Mouse (Mus musculus): ENCODE results near the gene Gm20765. TPM values are rescaled to one million over a fixed set of nuclear protein-coding genes. Genes with fewer than 3 reads are reported as not detected.
"Not testable (repeated sequence)": the region's sequence is repeated elsewhere in the genome, so short reads cannot be mapped to it uniquely, and the experiment has no call there.

The Gm20765 gene
- polyA plus RNA-seq (2015; fragmentation: Nextera tagmentation; extraction: Ambion mirVana) = not detected in 2 replicates

DNA sequence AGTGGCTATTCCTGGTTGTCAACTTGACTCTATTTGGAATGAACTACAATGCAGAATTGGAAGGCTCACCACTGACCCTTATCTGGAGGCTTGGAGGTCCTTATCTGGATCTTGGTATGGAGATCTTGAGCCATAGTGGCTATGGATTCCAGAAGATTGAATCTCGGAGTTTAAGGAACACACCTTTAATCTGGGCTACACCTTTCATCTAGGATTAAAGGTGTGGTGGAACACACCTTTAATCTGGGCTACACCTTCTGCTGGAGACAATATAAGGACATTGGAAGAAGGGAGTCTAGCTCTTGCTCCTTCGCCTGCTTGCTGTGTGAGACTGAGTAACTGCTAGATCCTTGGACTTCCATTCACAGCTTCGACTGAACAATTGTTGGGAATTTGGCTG is at the start of gene Gm20765:
Gene Gm20765 (plus strand): TSS at position 301 of the 400 bp plus-strand sequence.
- H3K27ac ChIP-seq (replicated peaks); H3K4me3 ChIP-seq (replicated peaks); ATAC-seq (ENCODE audit: insufficient read depth); H3K27me3 ChIP-seq; H3K9me3 ChIP-seq (replicated peaks); H3K4me2 ChIP-seq; H3K4me1 ChIP-seq (replicated peaks); H3K9ac ChIP-seq; H3K36me3 ChIP-seq (replicated peaks): not testable (repeated sequence)
- no CpG with 5 or more reads among the region's 3 CpGs for WGBS (ENCODE audit: insufficient replicate concordance)

DNA sequence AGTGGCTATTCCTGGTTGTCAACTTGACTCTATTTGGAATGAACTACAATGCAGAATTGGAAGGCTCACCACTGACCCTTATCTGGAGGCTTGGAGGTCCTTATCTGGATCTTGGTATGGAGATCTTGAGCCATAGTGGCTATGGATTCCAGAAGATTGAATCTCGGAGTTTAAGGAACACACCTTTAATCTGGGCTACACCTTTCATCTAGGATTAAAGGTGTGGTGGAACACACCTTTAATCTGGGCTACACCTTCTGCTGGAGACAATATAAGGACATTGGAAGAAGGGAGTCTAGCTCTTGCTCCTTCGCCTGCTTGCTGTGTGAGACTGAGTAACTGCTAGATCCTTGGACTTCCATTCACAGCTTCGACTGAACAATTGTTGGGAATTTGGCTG is 42.6 kb upstream of the Gm20765 start, which contains the start of gene Gm21293:
Gene Gm21293 (plus strand): TSS at position 301 of the 400 bp plus-strand sequence.
- ATAC-seq (ENCODE audit: insufficient read depth); H3K27me3 ChIP-seq; H3K4me2 ChIP-seq; H3K9me3 ChIP-seq (replicated peaks); H3K9ac ChIP-seq; H3K4me1 ChIP-seq (replicated peaks); H3K27ac ChIP-seq (replicated peaks); H3K4me3 ChIP-seq (replicated peaks); H3K36me3 ChIP-seq (replicated peaks): not testable (repeated sequence)
- WGBS (ENCODE audit: insufficient replicate concordance) = no CpG with 5 or more reads among the region's 3 CpGs

DNA sequence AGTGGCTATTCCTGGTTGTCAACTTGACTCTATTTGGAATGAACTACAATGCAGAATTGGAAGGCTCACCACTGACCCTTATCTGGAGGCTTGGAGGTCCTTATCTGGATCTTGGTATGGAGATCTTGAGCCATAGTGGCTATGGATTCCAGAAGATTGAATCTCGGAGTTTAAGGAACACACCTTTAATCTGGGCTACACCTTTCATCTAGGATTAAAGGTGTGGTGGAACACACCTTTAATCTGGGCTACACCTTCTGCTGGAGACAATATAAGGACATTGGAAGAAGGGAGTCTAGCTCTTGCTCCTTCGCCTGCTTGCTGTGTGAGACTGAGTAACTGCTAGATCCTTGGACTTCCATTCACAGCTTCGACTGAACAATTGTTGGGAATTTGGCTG is 34.1 kb upstream of the Gm20765 start, which contains the start of gene Gm6763:
Gene Gm6763 (plus strand): TSS at position 301 of the 400 bp plus-strand sequence.
- H3K4me1 ChIP-seq (replicated peaks); H3K4me2 ChIP-seq; H3K27ac ChIP-seq (replicated peaks); ATAC-seq (ENCODE audit: insufficient read depth); H3K27me3 ChIP-seq; H3K4me3 ChIP-seq (replicated peaks); H3K9me3 ChIP-seq (replicated peaks); H3K9ac ChIP-seq; H3K36me3 ChIP-seq (replicated peaks): not testable (repeated sequence)
- WGBS (ENCODE audit: insufficient replicate concordance) = no CpG with 5 or more reads among the region's 3 CpGs

DNA sequence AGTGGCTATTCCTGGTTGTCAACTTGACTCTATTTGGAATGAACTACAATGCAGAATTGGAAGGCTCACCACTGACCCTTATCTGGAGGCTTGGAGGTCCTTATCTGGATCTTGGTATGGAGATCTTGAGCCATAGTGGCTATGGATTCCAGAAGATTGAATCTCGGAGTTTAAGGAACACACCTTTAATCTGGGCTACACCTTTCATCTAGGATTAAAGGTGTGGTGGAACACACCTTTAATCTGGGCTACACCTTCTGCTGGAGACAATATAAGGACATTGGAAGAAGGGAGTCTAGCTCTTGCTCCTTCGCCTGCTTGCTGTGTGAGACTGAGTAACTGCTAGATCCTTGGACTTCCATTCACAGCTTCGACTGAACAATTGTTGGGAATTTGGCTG is 25.6 kb upstream of the Gm20765 start, which contains the start of gene Gm8764:
Gene Gm8764 (plus strand): TSS at position 301 of the 400 bp plus-strand sequence.
- H3K36me3 ChIP-seq (replicated peaks); H3K27ac ChIP-seq (replicated peaks); H3K4me3 ChIP-seq (replicated peaks); H3K9me3 ChIP-seq (replicated peaks); H3K27me3 ChIP-seq; H3K4me1 ChIP-seq (replicated peaks); H3K9ac ChIP-seq; ATAC-seq (ENCODE audit: insufficient read depth); H3K4me2 ChIP-seq: not testable (repeated sequence)
- WGBS (ENCODE audit: insufficient replicate concordance) = no CpG with 5 or more reads among the region's 3 CpGs

DNA sequence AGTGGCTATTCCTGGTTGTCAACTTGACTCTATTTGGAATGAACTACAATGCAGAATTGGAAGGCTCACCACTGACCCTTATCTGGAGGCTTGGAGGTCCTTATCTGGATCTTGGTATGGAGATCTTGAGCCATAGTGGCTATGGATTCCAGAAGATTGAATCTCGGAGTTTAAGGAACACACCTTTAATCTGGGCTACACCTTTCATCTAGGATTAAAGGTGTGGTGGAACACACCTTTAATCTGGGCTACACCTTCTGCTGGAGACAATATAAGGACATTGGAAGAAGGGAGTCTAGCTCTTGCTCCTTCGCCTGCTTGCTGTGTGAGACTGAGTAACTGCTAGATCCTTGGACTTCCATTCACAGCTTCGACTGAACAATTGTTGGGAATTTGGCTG is 17.1 kb upstream of the Gm20765 start, which contains the start of gene Gm21304:
Gene Gm21304 (plus strand): TSS at position 301 of the 400 bp plus-strand sequence.
- not testable (repeated sequence) for H3K4me1 ChIP-seq (replicated peaks); H3K4me2 ChIP-seq; H3K27me3 ChIP-seq; H3K36me3 ChIP-seq (replicated peaks); H3K4me3 ChIP-seq (replicated peaks); H3K27ac ChIP-seq (replicated peaks); H3K9me3 ChIP-seq (replicated peaks); ATAC-seq (ENCODE audit: insufficient read depth); H3K9ac ChIP-seq
- no CpG with 5 or more reads among the region's 3 CpGs for WGBS (ENCODE audit: insufficient replicate concordance)

DNA sequence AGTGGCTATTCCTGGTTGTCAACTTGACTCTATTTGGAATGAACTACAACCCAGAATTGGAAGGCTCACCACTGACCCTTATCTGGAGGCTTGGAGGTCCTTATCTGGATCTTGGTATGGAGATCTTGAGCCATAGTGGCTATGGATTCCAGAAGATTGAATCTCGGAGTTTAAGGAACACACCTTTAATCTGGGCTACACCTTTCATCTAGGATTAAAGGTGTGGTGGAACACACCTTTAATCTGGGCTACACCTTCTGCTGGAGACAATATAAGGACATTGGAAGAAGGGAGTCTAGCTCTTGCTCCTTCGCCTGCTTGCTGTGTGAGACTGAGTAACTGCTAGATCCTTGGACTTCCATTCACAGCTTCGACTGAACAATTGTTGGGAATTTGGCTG is 8.6 kb upstream of the Gm20765 start, which contains the start of gene Gm21312:
Gene Gm21312 (plus strand): TSS at position 301 of the 400 bp plus-strand sequence.
- WGBS (ENCODE audit: insufficient replicate concordance) = no CpG with 5 or more reads among the region's 3 CpGs

DNA sequence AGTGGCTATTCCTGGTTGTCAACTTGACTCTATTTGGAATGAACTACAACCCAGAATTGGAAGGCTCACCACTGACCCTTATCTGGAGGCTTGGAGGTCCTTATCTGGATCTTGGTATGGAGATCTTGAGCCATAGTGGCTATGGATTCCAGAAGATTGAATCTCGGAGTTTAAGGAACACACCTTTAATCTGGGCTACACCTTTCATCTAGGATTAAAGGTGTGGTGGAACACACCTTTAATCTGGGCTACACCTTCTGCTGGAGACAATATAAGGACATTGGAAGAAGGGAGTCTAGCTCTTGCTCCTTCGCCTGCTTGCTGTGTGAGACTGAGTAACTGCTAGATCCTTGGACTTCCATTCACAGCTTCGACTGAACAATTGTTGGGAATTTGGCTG is 8.4 kb downstream of the Gm20765 start, which contains the start of gene Gm4340:
Gene Gm4340 (plus strand): TSS at position 301 of the 400 bp plus-strand sequence.
- H3K27me3 ChIP-seq; H3K27ac ChIP-seq (replicated peaks); H3K9ac ChIP-seq; H3K9me3 ChIP-seq (replicated peaks); H3K36me3 ChIP-seq (replicated peaks); H3K4me3 ChIP-seq (replicated peaks); H3K4me1 ChIP-seq (replicated peaks); H3K4me2 ChIP-seq; ATAC-seq (ENCODE audit: insufficient read depth): not testable (repeated sequence)
- WGBS (ENCODE audit: insufficient replicate concordance) = no CpG with 5 or more reads among the region's 3 CpGs

More for the DNA sequence above, 8.6 kb upstream of the Gm20765 start, which contains the start of gene Gm21312:
- H3K27me3 ChIP-seq; H3K36me3 ChIP-seq (replicated peaks); H3K9me3 ChIP-seq (replicated peaks); H3K4me1 ChIP-seq (replicated peaks); H3K4me2 ChIP-seq; H3K9ac ChIP-seq; H3K27ac ChIP-seq (replicated peaks); ATAC-seq (ENCODE audit: insufficient read depth); H3K4me3 ChIP-seq (replicated peaks): not testable (repeated sequence)

DNA sequence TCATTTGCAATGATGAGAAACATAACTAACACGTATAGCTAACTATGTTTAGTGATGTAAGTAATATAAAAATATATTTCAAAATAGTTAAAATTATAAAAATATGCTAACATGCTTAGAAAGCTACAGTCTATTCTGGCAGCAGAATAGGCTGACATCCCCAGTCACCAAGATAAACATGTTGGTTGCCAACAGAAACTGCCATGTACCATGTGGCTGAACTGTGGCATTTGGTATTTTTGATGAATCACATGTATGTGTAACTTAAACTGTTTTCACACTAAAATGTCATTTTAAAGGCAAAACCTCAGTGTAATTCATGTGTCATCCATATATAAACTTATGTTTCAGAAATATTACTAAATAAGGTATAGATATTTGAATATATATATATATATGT is 24.3 kb downstream of the Gm20765 start:
- no peak for ATAC-seq (ENCODE audit: insufficient read depth)
- Histone ChIP-seq H3K4me3 (replicated peaks) (no peak overlapping the region), H3K9me3 (replicated peaks) (no peaks in the 10 kb centered on the region), H3K27ac (replicated peaks) (no peak overlapping the region), H3K36me3 (replicated peaks) (no peaks in the 10 kb centered on the region), H3K9ac (no peak overlapping the region), H3K4me2 (no peak overlapping the region), H3K27me3 (no peaks in the 10 kb centered on the region), H3K4me1 (replicated peaks) (no peaks in the 10 kb centered on the region)
- WGBS (ENCODE audit: insufficient replicate concordance) = 42% methylated on average over 1 of the region's 1 CpGs

DNA sequence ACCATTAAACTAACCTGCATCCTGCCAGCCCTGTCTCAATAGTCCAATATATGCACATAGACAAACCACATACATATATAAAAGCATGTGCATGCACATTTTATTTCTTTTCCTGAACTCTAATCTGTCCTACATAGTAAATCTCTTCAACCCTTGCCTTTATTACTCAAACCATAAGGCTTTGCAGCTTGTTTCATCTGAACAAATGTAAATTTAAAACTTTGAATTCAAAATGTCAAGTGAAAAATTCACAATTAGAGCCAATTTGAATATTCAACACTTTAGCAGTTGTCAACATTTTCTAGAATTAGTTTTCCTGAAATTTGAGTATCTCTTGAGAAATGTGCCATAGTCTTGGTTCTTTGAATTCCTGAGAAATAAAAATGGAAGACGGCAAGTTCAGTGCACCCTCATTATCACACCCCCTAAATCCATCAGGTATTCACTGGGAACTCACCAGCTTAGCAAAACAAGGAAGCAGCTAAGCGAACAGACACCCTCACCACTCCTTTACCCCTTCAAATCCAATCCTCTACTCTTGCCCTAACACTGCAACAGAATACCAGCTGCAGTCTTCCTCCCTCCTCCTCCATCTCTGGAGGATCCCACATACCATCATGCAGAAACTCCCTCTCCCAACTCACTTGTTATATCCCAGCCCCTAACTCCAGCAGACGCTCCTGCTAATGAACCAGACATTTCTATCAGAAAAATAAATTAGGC is 25.1 kb downstream of the Gm20765 start:
- no peak overlapping the region for H3K4me3 ChIP-seq (replicated peaks)
- no peaks in the 10 kb centered on the region for H3K36me3 ChIP-seq (replicated peaks)
- no peak overlapping the region for H3K27ac ChIP-seq (replicated peaks)
- no peak overlapping the region for H3K9ac ChIP-seq
- no peaks in the 10 kb centered on the region for H3K4me1 ChIP-seq (replicated peaks)
- H3K27me3 ChIP-seq = no peaks in the 10 kb centered on the region
- WGBS (ENCODE audit: insufficient replicate concordance) = 48% methylated on average over 3 of the region's 3 CpGs
- no peak overlapping the region for H3K4me2 ChIP-seq
- no peaks in the 10 kb centered on the region for H3K9me3 ChIP-seq (replicated peaks)
- ATAC-seq (ENCODE audit: insufficient read depth) = no peak

DNA sequence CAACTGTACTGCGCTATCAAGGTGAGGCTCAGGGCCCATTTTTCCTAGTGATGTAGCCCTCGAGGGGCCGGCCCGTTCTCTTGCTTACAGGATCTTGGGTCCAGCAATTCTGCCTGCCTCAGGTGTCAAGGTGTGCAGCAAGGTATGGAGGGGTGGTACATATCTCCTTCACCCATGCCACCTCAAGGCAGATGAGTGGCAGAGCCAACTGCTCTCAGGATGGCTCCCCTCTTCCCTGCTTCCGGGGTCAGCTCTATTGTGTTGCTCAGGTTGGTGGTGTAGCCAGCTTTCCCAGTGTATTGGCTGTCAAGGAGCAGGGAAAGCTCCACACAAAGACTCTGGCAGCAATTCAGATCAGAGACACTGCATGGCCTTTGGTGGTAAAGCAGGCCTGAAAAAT is 29.2 kb downstream of the Gm20765 start:
- no peaks in the 10 kb centered on the region for H3K36me3 ChIP-seq (replicated peaks)
- no peak overlapping the region for H3K4me2 ChIP-seq
- no peak overlapping the region for H3K9ac ChIP-seq
- H3K27ac ChIP-seq (replicated peaks) = no peak overlapping the region
- H3K4me3 ChIP-seq (replicated peaks) = no peak overlapping the region
- 68% methylated on average over 5 of the region's 5 CpGs for WGBS (ENCODE audit: insufficient replicate concordance)
- no peak for ATAC-seq (ENCODE audit: insufficient read depth)
- no peaks in the 10 kb centered on the region for H3K9me3 ChIP-seq (replicated peaks)
- H3K4me1 ChIP-seq (replicated peaks) = no peaks in the 10 kb centered on the region
- H3K27me3 ChIP-seq = no peaks in the 10 kb centered on the region

DNA sequence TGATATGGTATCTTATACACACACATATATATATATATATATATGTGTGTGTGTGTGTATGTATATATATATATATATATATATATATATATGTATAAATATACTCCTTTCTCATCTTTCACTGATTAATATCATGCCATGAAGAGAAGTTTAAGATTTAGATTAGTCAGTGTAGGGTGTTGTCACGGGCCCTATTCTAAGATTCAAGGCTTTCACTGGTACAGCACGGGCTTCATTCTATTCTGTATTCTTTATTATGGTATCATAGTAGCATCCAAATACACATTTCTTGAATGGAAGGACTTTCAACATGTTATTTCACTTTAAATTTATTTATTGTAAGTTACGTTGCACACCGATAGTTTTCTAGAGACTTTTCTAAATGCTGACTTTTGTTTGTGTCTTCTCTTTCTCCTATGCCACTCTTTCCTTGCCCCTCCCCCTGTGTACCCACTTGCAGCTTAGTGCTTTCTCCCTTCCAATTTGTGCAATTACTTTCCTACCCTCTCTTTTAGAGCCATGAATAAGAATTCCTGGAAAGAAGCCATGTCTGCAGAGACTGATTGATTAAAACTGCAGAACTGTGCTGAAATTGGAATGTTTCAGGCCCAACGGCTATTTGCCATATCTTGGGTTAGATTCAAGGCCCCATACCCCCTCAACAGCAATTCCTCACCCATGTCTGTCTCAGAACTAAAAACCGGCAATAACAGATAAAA is 35.1 kb downstream of the Gm20765 start:
- Histone ChIP-seq H3K4me1 (replicated peaks) (no peaks in the 10 kb centered on the region), H3K4me3 (replicated peaks) (no peak overlapping the region), H3K4me2 (no peak overlapping the region), H3K27ac (replicated peaks) (no peak overlapping the region), H3K9me3 (replicated peaks) (no peaks in the 10 kb centered on the region), H3K36me3 (replicated peaks) (no peaks in the 10 kb centered on the region), H3K9ac (no peak overlapping the region), H3K27me3 (no peaks in the 10 kb centered on the region)
- 63% methylated on average over 6 of the region's 6 CpGs for WGBS (ENCODE audit: insufficient replicate concordance)
- ATAC-seq (ENCODE audit: insufficient read depth) = no peak
